Mouse (Mus musculus) stomach, postnatal 0 days (tissue): ENCODE measurements around the gene Sptbn4.

Experiments
- CTCF ChIP-seq: IDR thresholded peaks from 2 replicates; pipeline ENCODE4 v1.5.1; 2016; ENCODE audit warnings: antibody characterized with exemption, low read depth, mild to moderate bottlenecking, moderate library complexity
- EP300 ChIP-seq: optimal IDR thresholded peaks from 2 replicates; pipeline ENCODE3; 2016; ENCODE audit warnings: antibody characterized with exemption

DNA sequence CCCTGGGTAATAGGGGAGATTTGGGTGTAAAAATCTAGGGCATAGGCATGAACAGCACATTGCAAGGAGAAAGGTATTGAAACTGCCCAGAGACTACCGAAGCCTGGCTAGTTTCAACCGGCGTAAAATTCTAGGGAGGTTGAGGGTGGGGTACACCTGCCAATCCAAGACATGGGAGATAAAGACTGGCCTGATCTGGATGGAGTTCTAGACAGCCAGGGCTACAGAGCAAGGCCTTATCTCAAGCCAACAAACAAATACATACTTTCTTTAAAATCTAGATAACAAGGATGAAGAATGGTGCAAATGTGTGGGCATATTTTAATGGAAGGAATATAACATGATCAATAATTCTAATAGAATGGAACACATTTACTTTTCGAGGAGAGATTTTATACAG lies 92.7 kb downstream of the Sptbn4 start:
- TF ChIP-seq CTCF: no peak
- no peak for TF ChIP-seq EP300
